Mouse (Mus musculus) right cerebral cortex, postnatal 36 days (tissue): ENCODE measurements at regions not wholly inside any gene's neighbourhood (a gene's known extent, or its start where the extent isn't known, plus 50 kb on each side); places are given as distances from the start of the nearest gene placed in this dataset.

ENCODE experiments used
- DNase-seq, 2 experiments: peaks; one replicate each; pipeline ENCODE4 v3.0.0; 2022; ENCODE audit warnings: low spot score in 2 of 2, mixed read lengths in 1 of 2

GRCm38 (mm10) chr5:118975147-118975546 is 414.7 kb downstream of the Med13l start:
- DNase-seq: no peak

- DNase-seq: no peak
Measured at GRCm38 (mm10) chr5:118978921-118979630, 418.6 kb downstream of the Med13l start.

GRCm38 (mm10) chr5:118981046-118981445 is 420.6 kb downstream of the Med13l start:
- no peak for DNase-seq

DNA sequence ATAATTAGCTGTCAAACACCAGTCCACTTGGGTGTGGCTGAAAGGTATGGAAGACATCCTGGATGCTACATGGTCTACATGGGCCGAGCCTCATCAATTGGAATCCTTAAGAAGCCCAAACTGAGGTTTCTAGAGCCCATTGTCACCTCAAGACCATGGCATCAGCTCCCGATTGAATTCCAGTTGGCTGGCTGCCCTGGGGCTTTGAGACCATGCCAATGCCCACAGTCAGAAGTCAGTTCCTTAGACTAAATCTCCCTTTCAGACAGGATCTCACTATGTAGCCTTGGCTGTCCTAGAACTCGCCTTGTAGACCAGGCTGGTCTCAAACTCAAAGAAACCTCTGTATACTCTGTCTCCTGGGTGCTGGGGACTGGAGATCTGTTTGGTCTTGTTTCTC is 423.8 kb downstream of the Med13l start:
- no peak for DNase-seq

GRCm38 (mm10) chr5:118984797-118985408 is 424.4 kb downstream of the Med13l start:
- no peak for DNase-seq

- no peak for DNase-seq
Measured at GRCm38 (mm10) chr5:118987376-118988000, 427.0 kb downstream of the Med13l start.

DNA sequence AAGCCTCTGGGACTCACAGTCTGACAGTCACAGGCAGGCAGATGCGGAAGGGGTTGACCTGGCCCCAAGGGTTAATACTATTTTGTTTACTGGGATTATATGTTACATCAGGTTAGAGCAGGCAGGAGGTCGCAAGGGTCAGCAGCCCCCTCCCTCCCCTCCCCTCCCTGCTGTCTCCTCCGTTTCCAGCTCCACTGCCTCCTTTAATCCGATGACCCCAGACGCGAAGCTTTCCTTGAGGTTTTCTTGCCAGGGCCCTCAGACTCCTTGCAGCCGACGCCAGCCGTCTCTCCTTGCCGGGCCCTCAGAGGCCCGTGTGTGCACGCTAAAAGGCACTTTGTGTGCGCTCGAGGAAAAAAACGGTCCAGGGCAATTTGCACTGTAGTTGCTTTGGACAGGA is 438.6 kb downstream of the Med13l start:
- DNase-seq: no peak

DNA sequence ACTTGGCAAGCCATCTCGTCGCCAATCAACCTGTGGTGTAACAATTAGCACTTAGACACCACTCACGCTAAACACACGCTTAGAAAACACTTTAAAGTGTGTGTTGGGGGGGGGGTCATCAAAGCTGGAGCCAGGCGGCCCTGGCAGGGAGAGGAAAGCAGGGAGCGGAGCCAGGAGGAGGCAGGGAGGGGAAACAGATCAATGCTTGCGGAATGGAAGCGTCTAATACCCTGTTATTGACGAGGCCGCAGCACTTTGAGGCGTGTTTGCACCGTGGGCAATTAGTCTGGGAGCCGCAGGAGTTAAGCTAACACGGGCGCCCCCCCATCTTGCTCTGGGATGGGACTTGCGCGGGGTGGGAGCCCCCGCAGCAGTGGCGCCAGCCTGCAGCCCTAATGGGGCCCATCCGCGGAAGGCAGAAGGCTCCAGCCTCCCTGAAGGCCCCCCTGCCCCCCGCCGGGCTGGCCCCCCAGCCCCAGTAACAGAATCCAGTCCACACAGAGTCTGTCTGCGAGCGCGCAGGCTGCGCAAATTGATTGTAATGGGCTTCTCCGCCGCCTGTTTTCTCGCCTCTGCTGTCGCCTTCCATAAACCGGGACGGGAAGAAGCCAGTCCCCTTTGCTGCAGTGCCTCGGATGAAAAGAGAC is 445.5 kb downstream of the Med13l start:
- DNase-seq: no peak

DNA sequence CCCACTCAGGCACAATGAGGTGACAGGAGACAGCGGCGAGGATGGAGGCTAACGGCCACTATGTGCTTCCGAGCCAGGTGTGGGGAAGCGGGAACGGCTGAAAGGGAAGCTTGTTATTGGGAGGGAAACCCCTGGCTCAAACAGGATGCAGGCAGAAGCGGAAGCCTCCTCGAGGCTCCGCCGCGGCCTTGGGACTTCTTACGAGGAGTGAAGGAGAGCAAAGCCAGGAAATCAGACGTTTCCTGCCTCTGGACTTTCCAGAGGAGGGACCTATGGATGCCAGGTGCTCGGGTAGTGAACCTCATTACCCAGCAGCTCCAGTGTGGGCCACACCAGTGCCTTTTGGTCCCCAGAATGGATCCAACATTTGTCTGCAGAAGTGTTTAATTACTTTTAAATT is 449.6 kb downstream of the Med13l start:
- no peak for DNase-seq

DNA sequence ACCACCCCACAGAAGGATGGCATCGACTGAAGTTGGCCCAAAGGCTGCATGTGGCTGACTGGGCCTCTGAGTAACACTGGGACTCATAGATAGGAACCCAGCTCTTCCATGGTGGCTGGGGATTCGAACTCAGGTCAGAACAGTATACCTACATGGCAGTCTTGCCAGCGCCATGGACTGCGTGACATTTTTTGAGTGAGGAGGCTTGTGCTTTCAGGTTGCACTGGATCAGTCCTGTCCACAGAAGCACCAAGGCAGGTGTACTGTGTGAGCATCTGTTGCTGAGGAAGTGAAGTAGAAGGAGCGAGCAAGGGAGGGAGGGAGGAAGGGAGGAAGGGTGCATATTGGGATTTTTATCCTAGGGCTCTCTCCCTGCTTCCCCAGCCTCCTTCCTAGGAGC is 454.7 kb downstream of the Med13l start:
- DNase-seq: no peak

- no peak for DNase-seq
Measured at GRCm38 (mm10) chr5:119015606-119016255, 455.3 kb downstream of the Med13l start.

DNA sequence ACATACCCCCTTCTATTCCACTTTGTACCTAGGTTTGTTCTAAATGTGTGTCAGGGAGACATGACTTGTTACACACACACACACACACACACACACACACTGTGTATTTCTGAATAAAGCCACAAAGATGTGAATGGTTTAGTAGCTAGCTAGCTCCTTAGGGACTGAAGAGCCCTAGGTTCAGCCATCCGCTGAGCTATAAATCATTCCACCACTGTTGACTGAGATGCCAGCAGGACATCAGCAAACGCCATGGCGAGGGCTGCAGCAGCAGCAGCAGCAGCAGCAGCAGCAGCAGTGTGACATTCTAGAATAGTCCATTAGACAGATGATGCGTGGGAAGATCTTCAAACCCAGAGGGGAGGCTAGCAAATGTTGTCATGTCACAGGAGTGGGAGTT is 455.9 kb downstream of the Med13l start:
- DNase-seq: no peak

DNA sequence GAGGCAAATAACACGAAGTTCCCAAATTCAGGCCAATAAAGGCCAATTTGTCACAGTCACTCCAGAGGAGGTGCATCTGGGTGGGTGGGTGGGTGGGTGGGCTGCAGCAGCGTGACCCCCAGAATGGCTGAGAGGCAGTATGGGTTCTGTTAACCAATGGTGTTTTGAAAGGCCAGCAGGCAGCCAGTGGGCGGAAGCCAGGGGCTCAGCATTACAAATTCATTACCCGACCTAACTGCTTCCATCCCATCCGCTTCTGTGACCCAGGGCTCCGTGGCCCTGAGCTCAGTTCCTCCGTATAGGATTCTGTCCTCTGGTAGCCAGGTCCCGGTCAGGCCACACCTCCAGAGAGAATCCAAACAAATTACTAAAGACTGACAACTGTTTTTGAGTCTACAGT is 463.5 kb downstream of the Med13l start:
- DNase-seq: no peak

DNA sequence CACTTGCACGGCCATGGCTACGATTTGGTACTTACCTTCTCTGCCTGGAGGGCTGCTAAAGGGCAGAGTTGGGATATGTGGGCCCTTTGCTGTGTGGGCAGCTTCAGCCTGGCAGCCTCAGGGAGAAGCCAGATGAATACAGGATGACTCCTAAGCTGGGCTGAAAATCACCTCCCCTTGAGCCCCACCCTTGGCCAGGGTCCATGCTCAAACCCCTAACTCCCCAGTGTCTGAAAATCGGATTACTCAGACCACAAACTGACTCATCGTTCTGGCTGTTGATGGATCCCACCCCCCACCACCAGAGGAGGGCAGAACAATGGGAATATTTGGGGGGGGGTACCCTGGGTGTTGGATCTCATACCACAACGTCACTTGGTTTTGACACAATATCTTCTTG is 471.6 kb downstream of the Med13l start:
- DNase-seq: no peak

DNA sequence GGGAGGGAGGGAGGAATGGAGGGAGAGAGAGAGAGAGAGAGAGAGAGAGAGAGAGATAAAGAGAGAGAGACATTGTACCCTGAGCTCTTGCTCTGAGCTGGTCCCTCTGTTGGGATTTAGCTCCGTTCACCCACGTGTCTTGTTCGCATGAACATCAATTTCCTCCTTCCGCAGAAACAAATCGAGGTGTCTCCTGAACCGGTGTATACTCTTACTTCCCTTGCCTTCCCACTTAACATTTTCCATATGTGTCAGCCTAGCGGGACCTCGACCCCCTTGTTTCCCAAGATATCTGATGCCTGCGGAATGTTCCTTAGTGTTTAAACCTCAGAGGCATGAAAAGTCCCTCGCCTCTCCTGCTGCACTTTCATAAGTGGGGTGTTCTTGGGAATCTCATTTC is 484.1 kb downstream of the Med13l start:
- no peak for DNase-seq

DNA sequence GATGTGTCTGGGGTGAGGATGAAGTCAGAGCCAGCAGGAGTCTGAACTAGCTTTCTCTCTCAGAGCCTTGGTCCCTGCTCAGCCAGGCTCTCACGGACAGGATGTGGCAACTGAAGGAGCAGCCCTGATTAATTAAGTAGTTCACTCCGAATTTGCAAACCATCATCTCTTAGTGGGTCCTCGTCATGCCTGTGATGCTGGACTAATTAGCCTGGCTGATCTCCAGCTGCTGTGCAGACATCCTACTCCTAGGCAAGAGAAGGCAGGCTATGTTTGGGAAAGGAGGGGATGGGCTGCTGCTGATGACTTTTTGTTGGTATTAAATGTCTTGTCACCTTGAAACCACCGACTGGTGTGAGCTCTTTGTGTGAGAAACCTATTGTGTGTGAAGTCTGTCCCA is 487.1 kb downstream of the Med13l start:
- DNase-seq: no peak

DNA sequence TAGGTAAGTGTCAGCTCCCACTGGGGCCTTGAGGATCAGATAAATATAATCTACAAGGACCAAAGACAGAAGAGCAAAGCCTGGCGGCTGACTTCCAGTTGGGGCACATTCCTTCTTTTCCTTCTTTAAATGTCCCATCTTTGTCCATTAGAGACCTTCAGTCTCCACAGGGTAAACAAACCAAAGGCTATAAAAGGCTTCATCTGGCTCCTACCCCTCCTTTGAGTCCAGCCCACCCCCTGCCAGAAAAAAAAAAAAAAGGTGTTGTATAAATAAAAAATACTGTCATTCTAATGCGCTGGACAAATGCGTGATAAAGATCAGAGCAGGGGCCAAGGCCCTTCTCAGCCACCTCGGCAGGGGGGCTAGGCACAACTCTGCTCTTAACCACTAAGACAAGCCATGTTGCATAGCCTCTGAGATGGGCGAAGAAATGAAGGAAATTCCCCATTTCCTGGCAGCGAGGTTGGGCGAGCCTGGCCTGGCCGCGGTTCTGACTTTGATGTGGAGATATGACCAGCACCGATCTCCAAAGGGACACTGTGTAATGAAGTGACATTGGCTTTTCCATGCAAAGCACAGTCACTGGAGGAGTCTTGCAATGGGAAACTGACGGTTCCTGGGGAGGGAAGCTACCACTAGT is 492.0 kb downstream of the Med13l start:
- no peak for DNase-seq

GRCm38 (mm10) chr5:119053738-119054137 is 493.3 kb downstream of the Med13l start:
- DNase-seq: no peak

DNA sequence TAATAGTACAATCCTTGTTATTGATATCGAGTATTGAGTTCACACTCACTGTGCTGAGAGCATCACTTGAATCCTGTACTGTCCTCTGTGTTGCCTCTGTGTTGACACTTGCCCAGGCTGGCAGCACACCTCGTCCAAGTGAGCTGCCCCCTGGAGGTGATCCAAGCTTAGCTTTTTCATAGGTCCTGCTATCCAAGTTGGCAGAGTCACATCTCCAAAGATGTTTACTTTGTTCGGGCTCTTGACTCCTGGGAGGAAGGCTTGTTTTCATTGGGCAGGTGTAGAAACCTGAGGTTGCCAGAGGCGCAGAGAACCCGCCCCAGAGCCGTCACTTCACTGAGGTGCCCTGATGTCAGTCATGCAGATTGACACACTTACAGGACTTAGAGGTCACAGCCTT is 493.9 kb downstream of the Med13l start:
- DNase-seq: no peak

GRCm38 (mm10) chr5:119055430-119055829 is 495.0 kb downstream of the Med13l start:
- peak; percentile 6 to 16 for DNase-seq

DNA sequence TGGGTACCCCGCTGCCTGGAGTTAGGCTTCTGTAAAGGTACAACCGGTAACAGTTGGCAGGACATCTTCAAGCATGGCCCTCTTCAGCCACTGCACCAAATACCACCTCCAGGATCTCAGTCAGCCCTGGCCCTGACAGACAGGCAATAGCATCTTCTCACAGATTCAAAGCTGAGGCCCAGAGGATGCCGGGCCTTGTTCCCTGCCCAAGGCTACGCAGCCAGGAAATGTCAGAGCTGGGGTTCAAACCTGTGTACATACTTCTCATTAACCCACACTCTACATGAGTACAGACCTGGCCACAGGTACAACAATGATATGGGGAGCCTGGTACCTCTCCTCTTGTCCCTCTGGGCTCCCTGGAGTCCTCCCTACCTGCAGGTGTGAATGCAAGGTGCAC is 497.3 kb downstream of the Med13l start:
- no peak for DNase-seq
